Mouse (Mus musculus): ENCODE measurements at regions not wholly inside any gene's neighbourhood (a gene's known extent, or its start where the extent isn't known, plus 50 kb on each side); places are given as distances from the start of the nearest gene placed in this dataset.

DNA sequence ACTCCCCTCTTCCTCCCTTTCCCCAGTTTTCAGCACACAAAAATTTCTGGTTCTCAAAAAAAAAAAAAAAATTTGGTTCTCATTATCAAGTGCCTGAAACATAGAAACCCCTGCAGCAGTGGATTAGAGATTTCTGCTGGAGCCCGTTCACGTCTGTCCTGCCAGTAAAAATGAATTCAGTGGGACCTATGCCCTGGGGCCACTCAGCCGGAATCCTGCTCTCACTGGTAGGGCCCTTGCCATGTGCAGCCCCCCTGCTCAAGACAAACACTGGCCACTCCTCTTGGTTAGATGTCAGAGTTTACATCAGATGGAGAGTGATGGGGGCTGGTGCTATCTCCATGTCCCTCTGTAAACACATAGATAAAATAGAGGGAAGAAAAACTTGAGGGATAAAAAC is 108.0 kb downstream of the Atp23 start:
- no peaks in the 10 kb centered on the region for H3K27me3 ChIP-seq (ENCODE audit: control insufficient read depth, insufficient read depth, low read depth, low read length)
- H3K4me3 ChIP-seq (ENCODE audit: low read depth, low read length): no peak overlapping the region
- H3K9ac ChIP-seq (ENCODE audit: low read depth, low read length): no peak overlapping the region
- H3K4me1 ChIP-seq (ENCODE audit: control insufficient read depth, insufficient read depth, low read length): peaks cover 14% of the 10 kb centered on the region; the same call in 1 of the 2 replicates
- H3K9me3 ChIP-seq (replicated peaks; ENCODE audit: control insufficient read depth, low read length, poor library complexity, severe bottlenecking): no peaks in the 10 kb centered on the region
- no peak for ATAC-seq
- H3K36me3 ChIP-seq (ENCODE audit: control insufficient read depth, insufficient read depth, low read length): no peaks in the 10 kb centered on the region
- H3K4me2 ChIP-seq (ENCODE audit: low read length): no peak overlapping the region
- H3K27ac ChIP-seq (ENCODE audit: low read length): 0 out of 2 replicates have a peak overlapping the region, but pooled peaks have one; percentile 23
- 31% methylated on average over 3 of the region's 3 CpGs for WGBS

GRCm38 (mm10) chr10:126792371-126792835 is 108.8 kb downstream of the Atp23 start:
- Histone ChIP-seq H3K4me3 (ENCODE audit: low read depth, low read length) (no peak overlapping the region), H3K9ac (ENCODE audit: low read depth, low read length) (no peak overlapping the region), H3K27ac (ENCODE audit: low read length) (no peak overlapping the region), H3K9me3 (replicated peaks; ENCODE audit: control insufficient read depth, low read length, poor library complexity, severe bottlenecking) (no peaks in the 10 kb centered on the region), H3K4me1 (ENCODE audit: control insufficient read depth, insufficient read depth, low read length) (peaks cover 14% of the 10 kb centered on the region; the same call in 1 of the 2 replicates), H3K27me3 (ENCODE audit: control insufficient read depth, insufficient read depth, low read depth, low read length) (no peaks in the 10 kb centered on the region), H3K4me2 (ENCODE audit: low read length) (no peak overlapping the region), H3K36me3 (ENCODE audit: control insufficient read depth, insufficient read depth, low read length) (no peaks in the 10 kb centered on the region)
- peak; percentile 64 for ATAC-seq
- 34% methylated on average over 10 of the region's 10 CpGs for WGBS

DNA sequence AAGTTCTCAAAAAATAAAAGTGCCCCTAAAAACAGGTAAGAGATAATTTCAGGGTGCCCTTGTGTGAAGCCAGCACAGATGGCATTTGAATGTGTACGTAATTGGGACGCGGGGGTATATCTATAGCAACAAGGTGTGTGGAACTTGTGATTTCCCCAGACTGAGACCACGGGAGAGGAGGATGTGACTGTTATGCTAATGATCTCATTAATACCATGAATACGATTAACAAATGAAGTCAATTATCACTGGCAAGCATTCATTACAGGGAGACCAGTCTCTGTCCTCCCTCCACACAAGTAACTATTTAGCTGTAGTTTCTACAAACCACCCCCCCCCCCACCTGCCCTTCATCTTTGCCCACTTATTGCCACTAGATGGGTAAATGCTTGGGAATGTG is 112.9 kb downstream of the Atp23 start:
- H3K4me2 ChIP-seq (ENCODE audit: low read length): no peak overlapping the region
- H3K9me3 ChIP-seq (replicated peaks; ENCODE audit: control insufficient read depth, low read length, poor library complexity, severe bottlenecking): no peaks in the 10 kb centered on the region
- no peak for ATAC-seq
- peaks cover 14% of the 10 kb centered on the region; the same call in 1 of the 2 replicates for H3K4me1 ChIP-seq (ENCODE audit: control insufficient read depth, insufficient read depth, low read length)
- 74% methylated on average over 5 of the region's 5 CpGs for WGBS
- H3K4me3 ChIP-seq (ENCODE audit: low read depth, low read length): no peak overlapping the region
- no peak overlapping the region; the same call in 1 of the 2 replicates for H3K27ac ChIP-seq (ENCODE audit: low read length)
- H3K27me3 ChIP-seq (ENCODE audit: control insufficient read depth, insufficient read depth, low read depth, low read length): no peaks in the 10 kb centered on the region
- H3K36me3 ChIP-seq (ENCODE audit: control insufficient read depth, insufficient read depth, low read length): no peaks in the 10 kb centered on the region
- no peak overlapping the region for H3K9ac ChIP-seq (ENCODE audit: low read depth, low read length)

GRCm38 (mm10) chr10:126783161-126783560 is 118.0 kb downstream of the Atp23 start:
- Histone ChIP-seq H3K27ac (ENCODE audit: low read length) (no peak overlapping the region), H3K4me2 (ENCODE audit: low read length) (no peak overlapping the region), H3K36me3 (ENCODE audit: control insufficient read depth, insufficient read depth, low read length) (no peaks in the 10 kb centered on the region), H3K9me3 (replicated peaks; ENCODE audit: control insufficient read depth, low read length, poor library complexity, severe bottlenecking) (no peaks in the 10 kb centered on the region), H3K9ac (ENCODE audit: low read depth, low read length) (no peak overlapping the region), H3K4me3 (ENCODE audit: low read depth, low read length) (no peak overlapping the region), H3K27me3 (ENCODE audit: control insufficient read depth, insufficient read depth, low read depth, low read length) (no peaks in the 10 kb centered on the region), H3K4me1 (ENCODE audit: control insufficient read depth, insufficient read depth, low read length) (no peaks in the 10 kb centered on the region)
- ATAC-seq: no peak
- WGBS: 93% methylated on average over 8 of the region's 8 CpGs

DNA sequence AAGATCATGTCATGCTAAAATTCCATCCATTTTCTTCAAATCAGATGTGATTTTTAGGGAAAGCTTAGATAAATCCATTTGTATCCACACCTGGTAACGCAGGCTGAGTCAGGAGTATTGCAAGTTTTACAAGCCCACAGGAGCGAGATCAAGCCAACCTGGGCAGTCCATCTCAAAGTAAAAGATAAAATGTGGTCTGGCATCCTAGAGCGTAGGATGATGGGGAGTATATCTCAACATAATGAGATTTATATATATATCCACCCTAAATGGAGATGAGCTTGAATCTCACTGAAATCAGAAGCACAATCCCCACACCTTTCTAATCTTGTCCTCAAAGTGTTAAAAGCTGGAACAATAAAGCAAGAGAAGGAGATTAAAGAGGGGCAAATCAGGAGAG is 124.6 kb downstream of the Atp23 start:
- no peaks in the 10 kb centered on the region for H3K36me3 ChIP-seq (ENCODE audit: control insufficient read depth, insufficient read depth, low read length)
- H3K27ac ChIP-seq (ENCODE audit: low read length): no peak overlapping the region
- no peaks in the 10 kb centered on the region for H3K9me3 ChIP-seq (replicated peaks; ENCODE audit: control insufficient read depth, low read length, poor library complexity, severe bottlenecking)
- H3K27me3 ChIP-seq (ENCODE audit: control insufficient read depth, insufficient read depth, low read depth, low read length): no peaks in the 10 kb centered on the region
- WGBS: 80% methylated on average over 3 of the region's 3 CpGs
- no peak overlapping the region for H3K4me3 ChIP-seq (ENCODE audit: low read depth, low read length)
- H3K4me1 ChIP-seq (ENCODE audit: control insufficient read depth, insufficient read depth, low read length): no peaks in the 10 kb centered on the region
- H3K4me2 ChIP-seq (ENCODE audit: low read length): no peak overlapping the region
- ATAC-seq: no peak
- no peak overlapping the region for H3K9ac ChIP-seq (ENCODE audit: low read depth, low read length)

DNA sequence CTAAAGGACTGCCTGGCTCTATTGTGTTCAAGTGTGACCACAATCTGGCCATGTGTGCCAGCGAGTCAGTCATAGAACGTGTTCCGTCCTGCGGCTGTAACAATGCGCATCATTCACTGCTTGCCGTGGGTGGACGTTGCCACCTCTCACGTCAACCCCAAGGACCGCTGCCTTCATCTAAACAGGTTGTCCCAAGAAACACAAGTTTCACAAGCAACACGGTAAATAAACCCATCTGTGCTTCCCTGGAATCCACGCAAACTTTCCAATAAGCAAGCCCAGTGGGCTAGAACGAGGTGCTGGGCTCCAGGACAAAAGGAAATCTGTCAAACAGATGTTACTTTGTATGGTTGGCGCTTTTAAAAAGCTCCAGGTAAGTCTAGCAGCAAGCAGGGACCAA is 125.2 kb downstream of the Atp23 start:
- WGBS: 80% methylated on average over 13 of the region's 13 CpGs
- Histone ChIP-seq H3K4me2 (ENCODE audit: low read length) (no peak overlapping the region), H3K4me1 (ENCODE audit: control insufficient read depth, insufficient read depth, low read length) (no peaks in the 10 kb centered on the region), H3K36me3 (ENCODE audit: control insufficient read depth, insufficient read depth, low read length) (no peaks in the 10 kb centered on the region), H3K27me3 (ENCODE audit: control insufficient read depth, insufficient read depth, low read depth, low read length) (no peaks in the 10 kb centered on the region), H3K27ac (ENCODE audit: low read length) (no peak overlapping the region), H3K9me3 (replicated peaks; ENCODE audit: control insufficient read depth, low read length, poor library complexity, severe bottlenecking) (no peaks in the 10 kb centered on the region), H3K9ac (ENCODE audit: low read depth, low read length) (no peak overlapping the region), H3K4me3 (ENCODE audit: low read depth, low read length) (no peak overlapping the region)
- no peak for ATAC-seq

- H3K9ac ChIP-seq (ENCODE audit: low read depth, low read length): no peak overlapping the region
- no peak overlapping the region for H3K4me3 ChIP-seq (ENCODE audit: low read depth, low read length)
- WGBS: 86% methylated on average over 6 of the region's 6 CpGs
- H3K27me3 ChIP-seq (ENCODE audit: control insufficient read depth, insufficient read depth, low read depth, low read length): no peaks in the 10 kb centered on the region
- no peaks in the 10 kb centered on the region for H3K9me3 ChIP-seq (replicated peaks; ENCODE audit: control insufficient read depth, low read length, poor library complexity, severe bottlenecking)
- no peak overlapping the region for H3K4me2 ChIP-seq (ENCODE audit: low read length)
- no peaks in the 10 kb centered on the region for H3K36me3 ChIP-seq (ENCODE audit: control insufficient read depth, insufficient read depth, low read length)
- ATAC-seq: no peak
- H3K4me1 ChIP-seq (ENCODE audit: control insufficient read depth, insufficient read depth, low read length): no peaks in the 10 kb centered on the region
- H3K27ac ChIP-seq (ENCODE audit: low read length): no peak overlapping the region
These were observed 130.6 kb downstream of the Atp23 start for GRCm38 (mm10) chr10:126770446-126771020.

- H3K9me3 ChIP-seq (replicated peaks; ENCODE audit: control insufficient read depth, low read length, poor library complexity, severe bottlenecking): no peaks in the 10 kb centered on the region
- H3K4me1 ChIP-seq (ENCODE audit: control insufficient read depth, insufficient read depth, low read length): no peaks in the 10 kb centered on the region
- H3K36me3 ChIP-seq (ENCODE audit: control insufficient read depth, insufficient read depth, low read length): no peaks in the 10 kb centered on the region
- H3K9ac ChIP-seq (ENCODE audit: low read depth, low read length): no peak overlapping the region
- H3K4me2 ChIP-seq (ENCODE audit: low read length): no peak overlapping the region
- ATAC-seq: no peak
- H3K27me3 ChIP-seq (ENCODE audit: control insufficient read depth, insufficient read depth, low read depth, low read length): no peaks in the 10 kb centered on the region
- 89% methylated on average over 2 of the region's 2 CpGs for whole genome bisulfite sequencing
- no peak overlapping the region for H3K27ac ChIP-seq (ENCODE audit: low read length)
- H3K4me3 ChIP-seq (ENCODE audit: low read depth, low read length): no peak overlapping the region
These were observed 135.5 kb downstream of the Atp23 start for GRCm38 (mm10) chr10:126765648-126766047.

- no peak for ATAC-seq
These were observed 136.4 kb downstream of the Atp23 start for GRCm38 (mm10) chr10:126764740-126765139.

More at GRCm38 (mm10) chr10:126764740-126765139, 136.4 kb downstream of the Atp23 start:
- no peak overlapping the region for H3K27ac ChIP-seq (ENCODE audit: low read length)
- H3K4me3 ChIP-seq (ENCODE audit: low read depth, low read length): no peak overlapping the region
- H3K9me3 ChIP-seq (replicated peaks; ENCODE audit: control insufficient read depth, low read length, poor library complexity, severe bottlenecking): no peaks in the 10 kb centered on the region
- H3K27me3 ChIP-seq (ENCODE audit: control insufficient read depth, insufficient read depth, low read depth, low read length): no peaks in the 10 kb centered on the region
- whole genome bisulfite sequencing: 78% methylated on average over 8 of the region's 8 CpGs
- H3K4me1 ChIP-seq (ENCODE audit: control insufficient read depth, insufficient read depth, low read length): no peaks in the 10 kb centered on the region
- no peaks in the 10 kb centered on the region for H3K36me3 ChIP-seq (ENCODE audit: control insufficient read depth, insufficient read depth, low read length)
- H3K4me2 ChIP-seq (ENCODE audit: low read length): no peak overlapping the region
- no peak overlapping the region for H3K9ac ChIP-seq (ENCODE audit: low read depth, low read length)
